Mouse (Mus musculus) layer of hippocampus, postnatal 10 days (tissue): Measurements from ENCODE around the gene Obp1b. TPM values are rescaled to one million over a fixed set of nuclear protein-coding genes. Genes with fewer than 3 reads are reported as not detected.
"Not testable (repeated sequence)": the region's sequence is repeated elsewhere in the genome, so short reads cannot be mapped to it uniquely, and the experiment has no call there.

Source experiments
- DNase-seq, 2 experiments: peaks; one replicate each; pipeline ENCODE4 v3.0.0; 2021; ENCODE audit warnings: low spot score in 2 of 2
- long read RNA-seq: library from polyadenylated mRNA; stranded (forward); transcript quantifications from one replicate; pipeline ENCODE4 v2.0.0, GENCODE M21; 2023
- total RNA-seq, 2 experiments: library from RNA; stranded (reverse); gene quantifications; 2 replicates each; pipeline ENCODE4 v1.2.3; 2021

Gene Obp1b
- not detected for total RNA-seq
- long read RNA-seq = 0 reads

DNA sequence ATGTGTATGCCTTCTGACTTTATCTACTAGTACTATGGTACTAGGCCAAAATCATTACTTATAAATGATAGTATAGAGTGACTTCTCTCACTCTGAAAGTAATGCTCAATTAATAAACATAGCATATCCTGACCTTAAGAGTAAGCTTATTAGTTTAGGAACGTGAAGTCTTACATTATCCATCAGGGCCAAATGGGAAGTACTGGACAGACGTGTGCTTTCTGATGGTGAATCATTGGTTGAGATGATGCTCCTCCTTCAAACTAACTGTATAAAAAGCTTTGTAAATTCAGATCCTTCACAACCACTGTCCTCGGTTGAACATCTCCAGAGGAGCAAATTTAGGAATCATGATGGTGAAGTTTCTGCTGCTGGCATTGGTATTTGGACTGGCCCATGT, at the start of gene Obp1b:
Gene Obp1b, plus strand, starts transcription at position 301 of the 400 bp plus-strand sequence.
- DNase-seq = not testable (repeated sequence)

GRCm38 (mm10) chrX:78202220-78202619, 15.6 kb downstream of the Obp1b start:
- not testable (repeated sequence) for DNase-seq

DNA sequence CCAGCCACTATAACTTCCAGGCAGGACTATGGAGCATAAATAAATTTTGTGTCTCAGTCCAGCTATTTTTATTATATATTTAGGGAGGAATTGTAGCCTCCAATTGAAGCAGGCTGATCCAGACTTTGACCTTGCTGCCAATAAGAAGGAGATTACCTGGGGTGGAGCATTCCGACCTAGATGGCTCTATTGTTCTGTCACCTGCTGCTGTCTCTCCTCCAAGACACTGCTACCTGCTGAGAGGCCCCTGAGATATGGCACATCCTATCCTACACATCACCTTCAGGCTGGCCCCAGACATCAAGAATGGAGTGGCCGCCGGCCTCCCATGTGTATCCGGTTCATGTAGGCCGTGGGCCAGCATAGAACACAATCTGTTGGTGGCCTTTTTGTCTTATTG, 16.3 kb downstream of the Obp1b start:
- no peak for DNase-seq

Other genes with a start within 250 kb of the Obp1b start
- gene Obp1a, start 95.4 kb upstream of the Obp1b start, total RNA-seq = not detected
- gene Gm5938, start 61.3 kb upstream of the Obp1b start, total RNA-seq = not detected
- gene Gm14743, start 59.1 kb downstream of the Obp1b start, total RNA-seq = not detected
- not detected for gene 4930480E11Rik, start 182.9 kb downstream of the Obp1b start, total RNA-seq